Comparison of ENCODE assay signal across 8 mouse cellular contexts in genomic region chr6:85904642-85905061, GRCm38 (mm10). TPM values are rescaled to one million over a fixed set of nuclear protein-coding genes. Genes with fewer than 3 reads are reported as not detected.
DNase-seq lines count a peak whose midpoint lies in the region; ATAC-seq lines count a peak whose summit lies in the region.
"Not testable (repeated sequence)": the region's sequence is repeated elsewhere in the genome, so short reads cannot be mapped to it uniquely, and the experiment has no call there.

Nat8f4 (minus strand) TSS chr6:85904884.

- H3K27ac ChIP-seq in embryonic facial prominence, embryonic 11.5 days (replicated peaks; ENCODE audit: low read depth, low read length), result not testable (repeated sequence)

- peak; percentile 39; the same call in 1 of the 2 replicates for ATAC-seq in embryonic facial prominence, embryonic 11.5 days (replicated peaks; ENCODE audit: insufficient number of reproducible peaks, low FRiP score, low TSS enrichment, low read depth)

- peak within 1 kb of the TSS; percentile 4; the same call in 1 of the 2 replicates for H3K4me2 ChIP-seq in embryonic facial prominence, embryonic 11.5 days (ENCODE audit: low read depth, low read length)

- H3K4me1 ChIP-seq in embryonic facial prominence, embryonic 11.5 days (ENCODE audit: control insufficient read depth, insufficient read depth, low read length), result not testable (repeated sequence)

- H3K9ac ChIP-seq in embryonic facial prominence, embryonic 11.5 days (replicated peaks; ENCODE audit: low read length), result not testable (repeated sequence)

- not testable (repeated sequence) for H3K27me3 ChIP-seq in embryonic facial prominence, embryonic 11.5 days (ENCODE audit: control insufficient read depth, insufficient read depth, low read length)

- not testable (repeated sequence) for H3K4me3 ChIP-seq in embryonic facial prominence, embryonic 11.5 days (ENCODE audit: low read depth, low read length)

- intact Hi-C loops in left cerebral cortex, postnatal 36 days (cut with DNase I), result loop anchor here (1.0 to 10.0 kb wide), 2 partner anchors 10 to 430 kb away; no protein-coding TSS in a partner anchor

- WGBS in embryonic facial prominence, embryonic 11.5 days, result 17% methylated on average over 20 of the region's 20 CpGs

- peak; percentile 85 for DNase-seq in adrenal gland, postnatal 25 days
- DNase-seq in embryonic facial prominence, embryonic 11.5 days (ENCODE audit: low spot score), result peak; percentile 19
- peak; percentile 92 for DNase-seq in heart, adult 11 months
- peak; percentile 84 for DNase-seq in kidney, adult 11 months
- peak; percentile 82 to 83 for DNase-seq in left cerebral cortex, postnatal 36 days (ENCODE audit: low spot score in 2 of 2)
- DNase-seq in mesoderm, embryonic 11.5 days (ENCODE audit: low read depth, low spot score), result peak; percentile 24
- peak; percentile 79 for DNase-seq in right cerebral cortex, postnatal 4 days
- DNase-seq in yolk sac, embryonic 10.5 days (ENCODE audit: low spot score), result peak; percentile 53

- not testable (repeated sequence) for H3K9me3 ChIP-seq in embryonic facial prominence, embryonic 11.5 days (replicated peaks; ENCODE audit: control insufficient read depth, low read length)

- H3K36me3 ChIP-seq in embryonic facial prominence, embryonic 11.5 days (replicated peaks; ENCODE audit: control insufficient read depth, insufficient read depth, low read depth, low read length), result not testable (repeated sequence)

RNA-seq across cellular contexts. Expression of gene Nat8f4, which starts in this region (rescaled TPM):
- total RNA-seq in adrenal gland, postnatal 25 days (2021), result 13.8 and 22.7 TPM in 2 replicates
- polyA plus RNA-seq in embryonic facial prominence, embryonic 11.5 days (2014; fragmentation: Nextera tagmentation; extraction: Ambion mirVana), result 4.0 and 4.1 TPM in 2 replicates
- total RNA-seq in left cerebral cortex, postnatal 36 days (2021), result 1 to 10 TPM; 6.5 to 8.3 TPM

Comparison
In these comparisons a context has a peak if more than half of its experiments do, and no peak if none do; other contexts are left out.
1. DNase-seq: peak in every context shown above with its lines; median percentile 92 in heart, adult 11 months; 85 in adrenal gland, postnatal 25 days; 84 in kidney, adult 11 months; 82 in left cerebral cortex, postnatal 36 days; 79 in right cerebral cortex, postnatal 4 days; 53 in yolk sac, embryonic 10.5 days; 24 in mesoderm, embryonic 11.5 days; 19 in embryonic facial prominence, embryonic 11.5 days.